Mouse (Mus musculus) intestine, postnatal 0 days (tissue): Measurements from ENCODE around the gene Fbxo21. TPM values are rescaled to one million over a fixed set of nuclear protein-coding genes. Genes with fewer than 3 reads are reported as not detected.
A peak's percentile ranks its signal among the peaks of the same experiment; 100 is the strongest.

Experiments
- ATAC-seq: fragments of 200-750 bp; cut with Nextera tagmentation; 2 replicates; pipeline ENCODE4 v1.8.0; 2017; ENCODE audit warnings: mild to moderate bottlenecking, moderate TSS enrichment, moderate library complexity
- H3K27ac ChIP-seq: fragments of 300-500 bp; sonication (generic); 2 replicates; pipeline ENCODE4 v1.5.1; 2014; ENCODE audit warnings: mild to moderate bottlenecking, low read depth, low read length, moderate library complexity
- H3K27me3 ChIP-seq: fragments of 300-500 bp; sonication (generic); replicated peaks from 2 replicates; pipeline ENCODE4 v1.6.1; 2014; ENCODE audit warnings: low read length, mixed read lengths; ENCODE audit not compliant: control insufficient read depth, insufficient read depth
- H3K36me3 ChIP-seq: fragments of 300-500 bp; sonication (generic); 2 replicates; pipeline ENCODE4 v1.6.1; 2014; ENCODE audit warnings: mild to moderate bottlenecking, moderate library complexity; ENCODE audit not compliant: control insufficient read depth, insufficient read depth
- H3K4me1 ChIP-seq: fragments of 300-500 bp; sonication (generic); replicated peaks from 2 replicates; pipeline ENCODE4 v1.6.1; 2014; ENCODE audit warnings: antibody characterized with exemption, low read length, mixed read lengths; ENCODE audit not compliant: control insufficient read depth, insufficient read depth
- H3K4me2 ChIP-seq: fragments of 300-500 bp; sonication (generic); replicated peaks from 2 replicates; pipeline ENCODE4 v1.6.1; 2014; ENCODE audit warnings: low read depth, mild to moderate bottlenecking, moderate library complexity
- H3K4me3 ChIP-seq: fragments of 300-500 bp; sonication (generic); 2 replicates; pipeline ENCODE4 v1.5.1; 2014; ENCODE audit warnings: low read depth, low read length
- H3K9ac ChIP-seq: fragments of 300-500 bp; sonication (generic); 2 replicates; pipeline ENCODE4 v1.6.1; 2014; ENCODE audit warnings: mild to moderate bottlenecking, low read depth, low read length
- H3K9me3 ChIP-seq: fragments of 300-500 bp; sonication (generic); 2 replicates; pipeline ENCODE4 v1.6.1; 2016; ENCODE audit warnings: mixed run types; ENCODE audit not compliant: control insufficient read depth
- CTCF ChIP-seq: sonication (generic); IDR thresholded peaks from 2 replicates; pipeline ENCODE4 v1.5.1; 2016; ENCODE audit warnings: low read depth, mild to moderate bottlenecking, control low read depth, antibody characterized with exemption, moderate library complexity
- WGBS: fragments of 180-500 bp; shearing (Covaris S2); extraction: QIAGEN DNeasy Blood & Tissue Kit; methylation state at CpG from one replicate; pipeline ENCODE4 v1.1.7; 2014; 5-methylcytosine and 5-hydroxymethylcytosine counted together
- polyA plus RNA-seq: library from polyadenylated mRNA; unstranded; fragments of >200 nt; fragmentation: Nextera tagmentation; extraction: Ambion mirVana; gene quantifications from 2 replicates; pipeline ENCODE4 v1.2.1, GENCODE M21; 2015

The Fbxo21 gene
- polyA plus RNA-seq, 1 experiment from 2014 or later = 20.7 TPM

DNA sequence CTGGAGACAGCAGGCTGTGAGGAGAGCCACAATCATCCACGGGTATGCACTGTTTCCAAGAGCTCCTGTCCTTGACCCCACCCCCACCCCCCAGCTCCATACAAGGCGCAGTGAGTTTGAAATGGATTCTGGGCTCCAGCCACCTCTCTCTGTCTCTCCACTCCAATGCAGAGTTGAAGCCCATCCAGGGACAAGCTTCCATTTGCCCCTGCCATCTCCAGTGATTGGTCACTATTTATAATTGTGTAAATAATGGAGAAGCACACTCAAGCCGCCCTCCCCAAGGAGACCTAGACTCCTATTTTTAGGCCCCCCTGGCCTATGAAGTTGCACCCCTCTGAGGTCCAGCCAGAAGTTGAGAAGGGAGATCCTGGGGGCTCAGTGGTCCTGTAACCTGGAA is 46.5 kb downstream of the Fbxo21 start:
- Histone ChIP-seq H3K4me1 (no peaks in the 10 kb centered on the region), H3K4me3 (no peak overlapping the region), H3K36me3 (no peaks in the 10 kb centered on the region), H3K9me3 (no peaks in the 10 kb centered on the region), H3K27me3 (peaks cover 28% of the 10 kb centered on the region), H3K27ac (no peak overlapping the region), H3K4me2 (no peak overlapping the region), H3K9ac (no peak overlapping the region)
- ATAC-seq = no peak
- 53% methylated on average over 3 of the region's 3 CpGs for WGBS
- no peak for TF ChIP-seq CTCF

DNA sequence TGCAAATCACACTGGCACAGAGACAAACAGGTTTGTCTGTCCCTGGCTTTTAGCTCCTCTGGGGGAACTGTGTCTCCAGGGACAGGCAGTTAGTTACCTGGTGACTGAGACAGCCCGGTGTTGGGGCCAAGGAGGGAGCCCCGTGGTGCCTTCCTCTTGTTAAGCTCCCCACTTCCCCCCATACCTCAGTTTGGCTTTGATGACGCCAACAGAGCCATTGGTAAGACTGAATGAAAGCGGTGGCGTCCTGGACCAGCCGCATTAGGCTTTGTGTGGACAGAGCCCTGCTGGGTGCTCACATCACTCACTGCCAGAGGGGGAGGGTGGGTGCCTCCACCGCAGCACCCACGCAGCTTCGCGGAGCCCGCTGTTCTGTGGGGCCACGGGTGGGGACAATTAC is 49.4 kb downstream of the Fbxo21 start:
- TF ChIP-seq CTCF = no peak
- Histone ChIP-seq H3K9ac (no peak overlapping the region), H3K4me2 (no peak overlapping the region), H3K4me1 (no peaks in the 10 kb centered on the region), H3K9me3 (no peaks in the 10 kb centered on the region), H3K4me3 (no peak overlapping the region), H3K27ac (no peak overlapping the region), H3K36me3 (no peaks in the 10 kb centered on the region), H3K27me3 (peaks cover 46% of the 10 kb centered on the region)
- ATAC-seq = no peak
- 15% methylated on average over 12 of the region's 12 CpGs for WGBS

DNA sequence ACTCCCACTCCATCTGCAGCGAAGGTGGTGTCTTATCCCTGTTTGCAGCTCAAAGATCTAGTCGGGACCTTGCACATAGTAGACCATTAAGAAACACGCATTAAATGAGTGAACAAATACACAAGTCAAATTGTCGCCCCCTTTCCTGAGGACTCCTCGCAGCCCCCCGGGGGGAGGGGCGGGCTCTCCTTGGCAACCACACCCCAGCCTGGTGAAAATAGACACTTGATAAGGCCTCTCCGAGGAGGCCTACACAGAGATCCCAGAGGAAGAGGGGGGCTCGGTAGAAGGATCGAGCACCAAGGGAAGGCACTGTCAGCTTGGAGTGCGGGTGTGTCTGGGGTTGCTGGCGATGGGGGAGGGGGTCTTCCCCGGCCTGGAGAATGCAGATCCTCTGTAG is 49.8 kb downstream of the Fbxo21 start:
- no peak overlapping the region for H3K27ac ChIP-seq
- H3K9ac ChIP-seq = no peak overlapping the region
- ATAC-seq = no peak
- H3K4me3 ChIP-seq = no peak overlapping the region
- WGBS = 7% methylated on average over 13 of the region's 13 CpGs
- no peak for TF ChIP-seq CTCF
- no peaks in the 10 kb centered on the region for H3K36me3 ChIP-seq
- H3K9me3 ChIP-seq = no peaks in the 10 kb centered on the region
- no peaks in the 10 kb centered on the region for H3K4me1 ChIP-seq
- peaks cover 46% of the 10 kb centered on the region for H3K27me3 ChIP-seq
- no peak overlapping the region for H3K4me2 ChIP-seq

DNA sequence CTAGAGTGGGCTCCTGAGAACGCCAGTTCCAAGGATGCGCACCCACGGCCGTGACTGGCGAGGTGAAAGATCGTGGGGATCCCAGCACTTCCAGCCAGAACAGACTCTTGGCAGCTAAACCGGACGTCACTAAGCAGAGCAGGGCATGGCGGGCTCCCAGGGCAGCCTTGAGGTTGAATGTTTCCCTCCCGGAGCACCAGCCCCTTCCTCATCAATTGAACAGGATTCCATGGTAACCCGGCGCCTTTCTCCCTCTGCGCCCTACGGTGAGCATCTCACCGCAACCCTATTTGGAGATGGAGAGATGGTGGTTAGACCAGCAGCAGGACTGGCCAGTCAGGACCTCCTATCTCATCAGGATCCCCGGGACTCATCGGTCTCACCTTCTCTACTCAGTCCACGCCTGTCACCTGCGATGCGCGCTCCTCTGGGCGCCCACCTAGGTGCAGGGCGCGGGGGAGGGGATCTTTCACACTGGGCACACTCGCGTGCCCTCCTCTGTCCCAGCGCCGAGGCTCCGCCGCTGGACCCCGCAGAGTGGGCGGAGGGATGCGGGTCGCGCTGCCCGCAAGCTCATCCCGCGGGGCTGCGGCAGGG is 50.7 kb downstream of the Fbxo21 start:
- no peak for TF ChIP-seq CTCF
- Histone ChIP-seq H3K27me3 (peaks cover 46% of the 10 kb centered on the region), H3K9ac (no peak overlapping the region), H3K27ac (no peak overlapping the region), H3K4me1 (no peaks in the 10 kb centered on the region), H3K4me3 (peak overlapping the region; percentile 59), H3K9me3 (no peaks in the 10 kb centered on the region), H3K36me3 (no peaks in the 10 kb centered on the region), H3K4me2 (peak overlapping the region; percentile 89)
- 3% methylated on average over 39 of the region's 39 CpGs for WGBS
- ATAC-seq = no peak

DNA sequence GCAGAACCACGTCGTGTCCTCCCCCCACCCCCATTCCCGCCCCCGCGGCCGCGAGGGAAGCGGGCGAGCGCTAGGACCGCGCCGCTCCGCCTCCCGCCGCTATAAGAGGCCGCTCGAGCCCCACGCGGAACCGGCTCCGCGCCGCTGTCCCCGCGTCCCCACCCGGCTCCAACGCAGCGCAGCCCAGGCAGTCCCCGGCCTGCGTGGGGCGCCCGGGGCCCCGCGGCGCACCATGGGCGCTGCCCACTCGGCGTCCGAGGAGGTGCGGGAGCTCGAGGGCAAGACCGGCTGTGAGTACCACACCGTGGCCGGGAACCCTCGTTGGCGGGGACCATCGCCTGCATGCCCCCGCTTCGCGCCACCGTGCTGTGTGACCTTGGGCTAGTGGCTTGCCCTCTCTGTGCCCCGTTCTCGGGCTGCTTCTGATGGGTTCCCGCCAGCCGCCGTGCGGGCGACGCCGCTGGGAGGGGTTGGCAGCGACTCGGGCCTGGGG is 51.2 kb downstream of the Fbxo21 start, which contains the start of gene Tesc:
Gene Tesc, plus strand, starts transcription at position 46 of the 493 bp plus-strand sequence.
- Histone ChIP-seq H3K4me3 (peak within 1 kb of the TSS; percentile 59), H3K9ac (no peak within 1 kb of the TSS; the same call in 1 of the 2 replicates), H3K4me2 (peak within 1 kb of the TSS; percentile 89), H3K27ac (no peak within 1 kb of the TSS), H3K36me3 (no peaks in the 10 kb centered on the region), H3K9me3 (no peaks in the 10 kb centered on the region), H3K27me3 (peaks cover 46% of the 10 kb centered on the region), H3K4me1 (no peaks in the 10 kb centered on the region)
- TF ChIP-seq CTCF = no peak
- no peak for ATAC-seq
- under 1% methylated on average over 53 of the region's 63 CpGs for WGBS

DNA sequence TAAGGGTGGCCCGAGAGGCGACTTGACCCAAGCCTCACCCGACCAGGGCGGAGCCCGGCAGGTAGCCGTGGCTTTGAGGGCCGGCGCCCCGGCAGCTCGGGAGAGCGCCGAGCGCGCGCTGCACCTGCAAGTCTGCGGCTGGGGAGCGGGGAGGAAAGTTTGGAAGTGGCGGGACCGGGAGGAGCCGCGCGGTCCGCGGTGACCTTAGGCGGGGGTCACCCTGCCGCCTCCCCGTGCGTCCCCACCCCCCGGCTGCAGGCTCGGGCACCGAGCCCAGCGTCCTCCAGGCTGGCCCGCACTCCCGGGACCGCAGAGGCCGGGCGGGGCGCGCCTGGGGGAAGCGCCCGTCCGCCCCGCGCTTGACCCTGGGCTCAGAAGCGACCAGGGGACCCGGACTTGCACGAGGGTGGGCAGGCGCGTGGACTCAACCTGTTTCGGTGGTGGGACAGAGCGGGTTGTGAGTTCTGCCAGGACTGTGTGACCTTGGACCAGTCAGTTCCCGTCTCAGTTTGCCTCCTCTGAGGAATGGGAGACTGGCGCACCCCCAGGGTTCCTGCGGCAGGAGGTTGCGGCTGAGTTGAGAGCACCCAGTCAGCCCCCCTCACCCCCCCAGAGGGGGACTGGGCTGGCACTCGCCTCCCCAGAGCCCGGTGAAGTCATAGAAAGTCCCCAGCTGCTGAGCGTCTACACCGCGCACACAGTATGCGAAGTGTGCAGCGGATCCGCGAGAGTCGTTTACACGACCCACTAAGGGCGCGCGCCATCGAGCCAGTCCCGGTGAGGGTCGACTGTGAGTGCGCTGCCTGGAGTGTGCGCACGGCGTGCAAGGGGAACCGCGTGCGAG is 51.9 kb downstream of the Fbxo21 start:
- no peaks in the 10 kb centered on the region for H3K36me3 ChIP-seq
- no peak for ATAC-seq
- H3K27ac ChIP-seq = no peak overlapping the region
- H3K4me1 ChIP-seq = no peaks in the 10 kb centered on the region
- H3K9ac ChIP-seq = no peak overlapping the region
- WGBS = under 1% methylated on average over 71 of the region's 79 CpGs
- H3K9me3 ChIP-seq = no peaks in the 10 kb centered on the region
- H3K4me3 ChIP-seq = peak overlapping the region; percentile 59
- TF ChIP-seq CTCF = no peak
- H3K27me3 ChIP-seq = peaks cover 46% of the 10 kb centered on the region
- peak overlapping the region; percentile 89 for H3K4me2 ChIP-seq
